Mouse (Mus musculus): Measurements from ENCODE around the gene Foxp1.

- TF ChIP-seq CTCF (IDR thresholded peaks at IDR 0.05; ENCODE audit: low read depth, low read length) (no peak), GATA1 (IDR thresholded peaks at IDR 0.05; ENCODE audit: borderline replicate concordance, low read length) (no peak), POLR2AphosphoS5 (IDR thresholded peaks at IDR 0.05; ENCODE audit: insufficient replicate concordance, low read depth, low read length) (no peak)
Observed at GRCm38 (mm10) chr6:99062931-99063330, 459.6 kb downstream of the Foxp1 start.

All from G1E (cell line).